Mouse (Mus musculus): ENCODE results near the gene Ryr2. TPM values are rescaled to one million over a fixed set of nuclear protein-coding genes. Genes with fewer than 3 reads are reported as not detected.

Ryr2 gene
- total and polyA plus RNA-seq, 3 experiments, result 0.60 TPM; not detected in 2

DNA sequence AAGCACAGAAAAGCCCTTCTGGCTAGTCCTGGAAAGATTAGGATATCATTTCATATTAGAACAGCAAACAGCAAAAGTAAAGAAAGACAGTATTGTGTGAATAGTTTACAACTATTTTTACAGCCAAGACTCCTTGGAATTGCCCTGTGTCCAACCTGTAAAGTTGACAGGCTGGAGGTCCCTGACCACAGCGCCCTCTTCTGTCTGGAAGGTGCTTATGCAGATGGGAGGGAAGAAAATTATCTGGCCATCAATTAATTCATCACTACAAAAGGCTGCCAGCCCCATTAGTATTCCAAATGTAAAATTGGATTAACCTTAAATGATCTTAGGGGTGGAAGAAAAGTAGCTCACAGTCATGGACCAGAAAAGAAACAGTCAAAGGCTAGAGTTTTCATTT, 231.9 kb downstream of the Ryr2 start:
- no peak for DNase-seq (ENCODE audit: low spot score)
- TF ChIP-seq GATA2 (IDR thresholded peaks at IDR 0.05; ENCODE audit: borderline replicate concordance, low read depth, low read length) (no peak), CTCF (IDR thresholded peaks at IDR 0.05; ENCODE audit: low read depth, low read length) (peak; percentile 52)
- no peak overlapping the region for H3K4me3 ChIP-seq (ENCODE audit: low read depth, low read length)

DNA sequence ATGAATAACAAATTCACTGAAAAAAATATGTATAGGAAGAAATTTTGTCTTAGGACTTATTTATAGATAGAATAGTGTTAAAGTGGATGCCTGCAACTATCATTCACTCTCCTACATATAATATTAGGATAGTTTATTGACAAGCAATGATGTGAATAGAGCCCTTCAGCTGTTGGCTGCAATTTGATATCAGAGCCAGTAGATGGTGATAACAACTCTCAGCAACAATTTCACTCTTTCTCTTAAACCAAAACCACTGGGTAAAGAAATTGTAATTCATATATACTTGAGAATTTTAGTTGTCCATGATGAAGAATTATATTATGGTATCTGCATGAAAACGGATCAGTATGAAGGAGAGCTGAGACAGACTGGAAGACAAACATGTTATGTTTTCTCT, 236.8 kb downstream of the Ryr2 start:
- peaks cover 6% of the 10 kb centered on the region for H3K27me3 ChIP-seq (ENCODE audit: insufficient read depth, low read length)
- no peak overlapping the region for H3K4me3 ChIP-seq (ENCODE audit: low read depth, low read length)
- no peaks in the 10 kb centered on the region for H3K36me3 ChIP-seq (replicated peaks)
- H3K4me1 ChIP-seq (ENCODE audit: insufficient read depth, low read depth, low read length), result no peaks in the 10 kb centered on the region
- no peak for ATAC-seq (ENCODE audit: extremely low read depth, insufficient number of reproducible peaks, low FRiP score, poor library complexity, severe bottlenecking)
- no peak for DNase-seq (ENCODE audit: low spot score)
- H3K9me3 ChIP-seq (replicated peaks), result no peaks in the 10 kb centered on the region
- TF ChIP-seq POLR2AphosphoS5 (IDR thresholded peaks at IDR 0.05; ENCODE audit: insufficient replicate concordance, low read depth, low read length), result no peak
- no peak for TF ChIP-seq CTCF (IDR thresholded peaks at IDR 0.05; ENCODE audit: low read depth, low read length)
- no peak for TF ChIP-seq GATA1 (IDR thresholded peaks at IDR 0.05; ENCODE audit: borderline replicate concordance, low read length)
- no peak for TF ChIP-seq TAL1 (conservative IDR thresholded peaks at IDR 0.05; ENCODE audit: low read depth, low read length)
- TF ChIP-seq GATA2 (IDR thresholded peaks at IDR 0.05; ENCODE audit: borderline replicate concordance, low read depth, low read length), result no peak

More for the DNA sequence above, 231.9 kb downstream of the Ryr2 start:
- Histone ChIP-seq H3K4me1 (ENCODE audit: insufficient read depth, low read depth, low read length) (no peaks in the 10 kb centered on the region), H3K27me3 (ENCODE audit: insufficient read depth, low read length) (peaks cover 3% of the 10 kb centered on the region), H3K9me3 (replicated peaks) (no peaks in the 10 kb centered on the region), H3K36me3 (replicated peaks) (no peaks in the 10 kb centered on the region)
- ATAC-seq (ENCODE audit: extremely low read depth, insufficient number of reproducible peaks, low FRiP score, poor library complexity, severe bottlenecking), result no peak

DNA sequence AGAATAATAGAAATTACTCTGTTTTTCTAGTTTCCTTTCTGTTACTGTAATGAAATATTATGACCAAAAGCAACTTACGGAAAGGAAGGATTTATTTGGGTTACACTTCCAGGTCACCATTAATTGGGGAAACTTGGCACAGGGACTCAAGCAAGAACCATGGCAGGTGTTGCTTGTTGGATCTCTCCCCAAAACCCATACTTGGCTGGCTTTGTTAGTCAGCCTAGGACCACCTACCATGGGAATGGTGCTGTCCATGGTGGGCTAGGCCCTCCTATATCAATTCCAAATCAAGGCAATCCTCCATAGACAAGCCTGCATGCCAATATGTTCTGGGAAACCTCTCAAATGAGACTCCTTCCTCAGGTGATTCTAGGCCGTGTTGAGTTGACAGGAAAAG, 237.3 kb downstream of the Ryr2 start:
- Histone ChIP-seq H3K27me3 (ENCODE audit: insufficient read depth, low read length) (peaks cover 6% of the 10 kb centered on the region), H3K4me3 (ENCODE audit: low read depth, low read length) (no peak overlapping the region), H3K36me3 (replicated peaks) (no peaks in the 10 kb centered on the region), H3K9me3 (replicated peaks) (no peaks in the 10 kb centered on the region), H3K4me1 (ENCODE audit: insufficient read depth, low read depth, low read length) (no peaks in the 10 kb centered on the region)
- ATAC-seq (ENCODE audit: extremely low read depth, insufficient number of reproducible peaks, low FRiP score, poor library complexity, severe bottlenecking) (no peak), DNase-seq (ENCODE audit: low spot score) (no peak)
- TF ChIP-seq TAL1 (conservative IDR thresholded peaks at IDR 0.05; ENCODE audit: low read depth, low read length), result no peak
- TF ChIP-seq GATA2 (IDR thresholded peaks at IDR 0.05; ENCODE audit: borderline replicate concordance, low read depth, low read length), result no peak
- TF ChIP-seq GATA1 (IDR thresholded peaks at IDR 0.05; ENCODE audit: borderline replicate concordance, low read length), result no peak
- TF ChIP-seq POLR2AphosphoS5 (IDR thresholded peaks at IDR 0.05; ENCODE audit: insufficient replicate concordance, low read depth, low read length), result no peak
- no peak for TF ChIP-seq CTCF (IDR thresholded peaks at IDR 0.05; ENCODE audit: low read depth, low read length)

DNA sequence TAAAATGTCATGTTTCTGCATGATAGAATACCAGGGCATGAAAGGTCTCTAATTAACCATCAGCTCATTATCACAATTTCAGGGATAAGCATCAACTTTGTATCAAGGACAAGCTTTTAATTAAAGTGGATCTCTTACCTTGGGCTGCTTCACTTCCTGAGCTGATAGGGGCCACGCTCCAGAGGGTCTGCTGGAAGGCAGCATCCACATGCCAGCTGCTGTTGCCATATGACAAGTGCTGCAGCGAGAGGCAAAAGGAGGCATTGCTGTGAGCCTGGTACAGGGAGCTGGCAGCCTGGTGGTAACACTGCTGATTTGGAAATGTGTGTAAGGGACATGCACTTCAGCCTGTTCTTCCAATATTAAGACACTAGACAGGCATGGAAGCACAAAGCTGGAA, 237.8 kb downstream of the Ryr2 start:
- Histone ChIP-seq H3K4me3 (ENCODE audit: low read depth, low read length) (no peak overlapping the region), H3K9me3 (replicated peaks) (no peaks in the 10 kb centered on the region), H3K36me3 (replicated peaks) (no peaks in the 10 kb centered on the region), H3K27me3 (ENCODE audit: insufficient read depth, low read length) (peaks cover 8% of the 10 kb centered on the region), H3K4me1 (ENCODE audit: insufficient read depth, low read depth, low read length) (no peaks in the 10 kb centered on the region)
- ATAC-seq (ENCODE audit: extremely low read depth, insufficient number of reproducible peaks, low FRiP score, poor library complexity, severe bottlenecking) (no peak), DNase-seq (ENCODE audit: low spot score) (no peak)
- no peak for TF ChIP-seq CTCF (IDR thresholded peaks at IDR 0.05; ENCODE audit: low read depth, low read length)
- no peak for TF ChIP-seq TAL1 (conservative IDR thresholded peaks at IDR 0.05; ENCODE audit: low read depth, low read length)
- TF ChIP-seq GATA1 (IDR thresholded peaks at IDR 0.05; ENCODE audit: borderline replicate concordance, low read length), result no peak
- no peak for TF ChIP-seq POLR2AphosphoS5 (IDR thresholded peaks at IDR 0.05; ENCODE audit: insufficient replicate concordance, low read depth, low read length)
- no peak for TF ChIP-seq GATA2 (IDR thresholded peaks at IDR 0.05; ENCODE audit: borderline replicate concordance, low read depth, low read length)

DNA sequence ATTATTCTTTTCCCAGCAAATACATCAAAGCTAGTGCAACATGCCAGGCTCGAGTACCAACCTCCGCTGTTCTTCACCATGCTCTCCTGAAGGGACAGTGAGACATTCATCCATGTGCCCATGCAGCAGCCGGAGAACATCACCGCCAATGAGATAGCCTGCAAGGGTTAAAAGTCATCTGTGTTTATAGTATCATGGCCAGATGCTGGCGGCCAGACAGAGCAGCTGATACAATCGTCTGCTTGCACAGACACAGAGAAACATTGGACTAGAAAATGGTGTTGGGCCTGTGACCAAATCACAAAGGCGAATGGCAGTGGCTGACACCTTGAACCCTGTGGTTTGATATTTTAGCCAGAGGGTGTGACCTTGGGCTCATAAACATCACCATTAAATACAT, 238.7 kb downstream of the Ryr2 start:
- Histone ChIP-seq H3K4me1 (ENCODE audit: insufficient read depth, low read depth, low read length) (no peaks in the 10 kb centered on the region), H3K27me3 (ENCODE audit: insufficient read depth, low read length) (peaks cover 11% of the 10 kb centered on the region), H3K36me3 (replicated peaks) (no peaks in the 10 kb centered on the region), H3K9me3 (replicated peaks) (no peaks in the 10 kb centered on the region), H3K4me3 (ENCODE audit: low read depth, low read length) (no peak overlapping the region)
- DNase-seq (ENCODE audit: low spot score), result no peak
- ATAC-seq (ENCODE audit: extremely low read depth, insufficient number of reproducible peaks, low FRiP score, poor library complexity, severe bottlenecking), result no peak
- TF ChIP-seq GATA1 (IDR thresholded peaks at IDR 0.05; ENCODE audit: borderline replicate concordance, low read length), result no peak
- TF ChIP-seq POLR2AphosphoS5 (IDR thresholded peaks at IDR 0.05; ENCODE audit: insufficient replicate concordance, low read depth, low read length), result no peak
- TF ChIP-seq TAL1 (conservative IDR thresholded peaks at IDR 0.05; ENCODE audit: low read depth, low read length), result no peak
- TF ChIP-seq GATA2 (IDR thresholded peaks at IDR 0.05; ENCODE audit: borderline replicate concordance, low read depth, low read length), result no peak
- TF ChIP-seq CTCF (IDR thresholded peaks at IDR 0.05; ENCODE audit: low read depth, low read length), result no peak

DNA sequence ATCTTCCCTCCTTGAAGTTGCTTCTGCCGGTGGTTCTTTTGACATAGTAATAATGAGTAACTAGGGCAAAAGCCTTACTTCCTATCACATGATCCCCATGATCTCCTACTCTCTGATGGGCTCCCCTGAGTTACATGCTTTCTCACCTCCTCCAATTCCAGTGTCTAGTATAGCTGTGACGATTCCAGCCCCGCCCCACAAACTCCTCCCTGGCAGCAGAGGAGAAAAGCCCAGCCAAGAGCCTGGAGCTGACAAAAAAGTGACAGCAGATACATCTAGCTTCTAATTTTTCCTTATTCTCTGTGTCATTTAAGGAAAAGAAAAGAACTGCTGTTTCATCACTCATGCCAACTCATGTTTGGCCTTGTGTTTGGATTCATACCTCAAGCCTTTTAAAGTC, 241.5 kb downstream of the Ryr2 start:
- TF ChIP-seq TAL1 (conservative IDR thresholded peaks at IDR 0.05; ENCODE audit: low read depth, low read length), result no peak
- no peak for TF ChIP-seq CTCF (IDR thresholded peaks at IDR 0.05; ENCODE audit: low read depth, low read length)
- TF ChIP-seq GATA2 (IDR thresholded peaks at IDR 0.05; ENCODE audit: borderline replicate concordance, low read depth, low read length), result no peak
- no peak for TF ChIP-seq POLR2AphosphoS5 (IDR thresholded peaks at IDR 0.05; ENCODE audit: insufficient replicate concordance, low read depth, low read length)
- TF ChIP-seq GATA1 (IDR thresholded peaks at IDR 0.05; ENCODE audit: borderline replicate concordance, low read length), result no peak
- DNase-seq (ENCODE audit: low spot score), result no peak

DNA sequence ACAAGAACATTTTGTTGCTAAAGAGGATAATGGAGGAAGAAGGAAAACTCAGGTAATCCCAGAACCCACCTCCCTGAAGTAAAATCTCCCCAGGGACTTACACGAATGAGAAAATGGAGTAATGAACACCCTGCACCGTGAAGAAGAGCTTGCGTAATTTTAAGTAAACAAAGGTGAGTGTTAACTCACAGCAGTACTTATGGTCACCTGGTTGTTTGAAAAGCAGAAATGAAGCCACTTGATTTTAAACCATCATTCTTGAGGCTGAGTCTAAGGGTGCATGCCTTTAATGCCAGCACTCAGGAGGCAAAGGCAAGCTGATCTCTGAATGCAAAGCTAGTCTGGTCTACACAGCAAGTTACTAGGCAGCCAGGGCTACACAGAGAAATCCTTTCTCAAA, 255.1 kb downstream of the Ryr2 start:
- no peak for ATAC-seq (ENCODE audit: extremely low read depth, insufficient number of reproducible peaks, low FRiP score, poor library complexity, severe bottlenecking)

More for the DNA sequence above, 241.5 kb downstream of the Ryr2 start:
- Histone ChIP-seq H3K4me3 (ENCODE audit: low read depth, low read length) (no peak overlapping the region), H3K4me1 (ENCODE audit: insufficient read depth, low read depth, low read length) (no peaks in the 10 kb centered on the region), H3K36me3 (replicated peaks) (no peaks in the 10 kb centered on the region), H3K27me3 (ENCODE audit: insufficient read depth, low read length) (peaks cover 11% of the 10 kb centered on the region), H3K9me3 (replicated peaks) (no peaks in the 10 kb centered on the region)
- no peak for ATAC-seq (ENCODE audit: extremely low read depth, insufficient number of reproducible peaks, low FRiP score, poor library complexity, severe bottlenecking)

More for the DNA sequence above, 255.1 kb downstream of the Ryr2 start:
- TF ChIP-seq GATA2 (IDR thresholded peaks at IDR 0.05; ENCODE audit: borderline replicate concordance, low read depth, low read length) (no peak), GATA1 (IDR thresholded peaks at IDR 0.05; ENCODE audit: borderline replicate concordance, low read length) (no peak), TAL1 (conservative IDR thresholded peaks at IDR 0.05; ENCODE audit: low read depth, low read length) (no peak), CTCF (IDR thresholded peaks at IDR 0.05; ENCODE audit: low read depth, low read length) (no peak), POLR2AphosphoS5 (IDR thresholded peaks at IDR 0.05; ENCODE audit: insufficient replicate concordance, low read depth, low read length) (no peak)
- no peak for DNase-seq (ENCODE audit: low spot score)
- Histone ChIP-seq H3K9me3 (replicated peaks) (no peaks in the 10 kb centered on the region), H3K36me3 (replicated peaks) (no peaks in the 10 kb centered on the region), H3K27me3 (ENCODE audit: insufficient read depth, low read length) (0 out of 2 replicates have a peak, but pooled peaks cover 10% of the 10 kb centered on the region), H3K4me3 (ENCODE audit: low read depth, low read length) (no peak overlapping the region), H3K4me1 (ENCODE audit: insufficient read depth, low read depth, low read length) (no peaks in the 10 kb centered on the region)

All from G1E (cell line).